Mouse (Mus musculus): ENCODE results near the gene Donson.
"Not testable (repeated sequence)": the region's sequence is repeated elsewhere in the genome, so short reads cannot be mapped to it uniquely, and the experiment has no call there.

Gene Donson

GRCm38 (mm10) chr16:91688023-91688618 lies 449 bp downstream of the Donson start:
- no peak for DNase-seq (ENCODE audit: low spot score)

- DNase-seq (ENCODE audit: low spot score) = no peak
These were observed 2.2 kb downstream of the Donson start for GRCm38 (mm10) chr16:91686369-91686768.

GRCm38 (mm10) chr16:91685526-91685925 lies 3.0 kb downstream of the Donson start:
- no peak for DNase-seq (ENCODE audit: low spot score)

- no peak for DNase-seq (ENCODE audit: low spot score)
These were observed 7.9 kb downstream of the Donson start for GRCm38 (mm10) chr16:91680656-91681055.

GRCm38 (mm10) chr16:91678147-91678911 lies 10.2 kb downstream of the Donson start:
- no peak for DNase-seq (ENCODE audit: low spot score)

- DNase-seq (ENCODE audit: low spot score) = no peak
These were observed 14.1 kb downstream of the Donson start for GRCm38 (mm10) chr16:91674500-91674899.

- no peak for DNase-seq (ENCODE audit: low spot score)
These were observed 24.8 kb downstream of the Donson start for GRCm38 (mm10) chr16:91663795-91664194.

GRCm38 (mm10) chr16:91662336-91662735 lies 26.2 kb downstream of the Donson start:
- no peak for DNase-seq (ENCODE audit: low spot score)

- no peak for DNase-seq (ENCODE audit: low spot score)
These were observed 27.2 kb downstream of the Donson start for GRCm38 (mm10) chr16:91661397-91661796.

- no peak for DNase-seq (ENCODE audit: low spot score)
These were observed 28.8 kb downstream of the Donson start for GRCm38 (mm10) chr16:91659798-91660197.

GRCm38 (mm10) chr16:91658471-91658870 lies 30.1 kb downstream of the Donson start:
- no peak for DNase-seq (ENCODE audit: low spot score)

GRCm38 (mm10) chr16:91657285-91657684 lies 31.3 kb downstream of the Donson start:
- DNase-seq (ENCODE audit: low spot score) = no peak

GRCm38 (mm10) chr16:91655285-91655684 lies 33.3 kb downstream of the Donson start:
- DNase-seq (ENCODE audit: low spot score) = no peak

GRCm38 (mm10) chr16:91652191-91652590 lies 36.4 kb downstream of the Donson start:
- no peak for DNase-seq (ENCODE audit: low spot score)

- DNase-seq (ENCODE audit: low spot score) = no peak
These were observed 38.8 kb downstream of the Donson start for GRCm38 (mm10) chr16:91649781-91650180.

GRCm38 (mm10) chr16:91649246-91649645 lies 39.3 kb downstream of the Donson start:
- DNase-seq (ENCODE audit: low spot score) = no peak

GRCm38 (mm10) chr16:91648220-91648550 lies 40.4 kb downstream of the Donson start:
- DNase-seq (ENCODE audit: low spot score) = peak; percentile 68

- peak; percentile 97 for DNase-seq (ENCODE audit: low spot score)
These were observed 40.9 kb downstream of the Donson start, which contains the start of gene Son for GRCm38 (mm10) chr16:91647461-91648219. Gene Son (plus strand): TSS chr16:91647506.

- DNase-seq (ENCODE audit: low spot score) = peak; percentile 94
These were observed 41.7 kb downstream of the Donson start, which contains the start of gene Gart for GRCm38 (mm10) chr16:91646681-91647419. Gene Gart (minus strand): TSS chr16:91646952.

- no peak for DNase-seq (ENCODE audit: low spot score)
These were observed 42.5 kb downstream of the Donson start for GRCm38 (mm10) chr16:91645995-91646602.

- DNase-seq (ENCODE audit: low spot score) = not testable (repeated sequence)
These were observed 43.1 kb downstream of the Donson start for GRCm38 (mm10) chr16:91645420-91645819.

- no peak for DNase-seq (ENCODE audit: low spot score)
These were observed 43.7 kb downstream of the Donson start for GRCm38 (mm10) chr16:91644901-91645300.

Data from layer of hippocampus, adult 11-12 months (tissue).